Mouse (Mus musculus): Measurements from ENCODE around the gene Itgal. TPM values are rescaled to one million over a fixed set of nuclear protein-coding genes. Genes with fewer than 3 reads are reported as not detected.
A peak's percentile ranks its signal among the peaks of the same experiment; 100 is the strongest.

The Itgal gene
- polyA plus RNA-seq, 1 experiment from 2014 or later: 2.3 TPM

- 64% methylated on average over 10 of the region's 10 CpGs for WGBS
- no peak for ATAC-seq (ENCODE audit: borderline replicate concordance, extremely low read depth, low FRiP score, low TSS enrichment)
- H3K4me1 ChIP-seq: peaks cover 17% of the 10 kb centered on the region
- H3K27me3 ChIP-seq: no peaks in the 10 kb centered on the region
- H3K9ac ChIP-seq: no peak overlapping the region
- H3K4me3 ChIP-seq: no peak overlapping the region
- no peaks in the 10 kb centered on the region for H3K9me3 ChIP-seq
- 0 out of 2 replicates have a peak, but pooled peaks cover 2% of the 10 kb centered on the region for H3K36me3 ChIP-seq
- no peak overlapping the region for H3K4me2 ChIP-seq
- H3K27ac ChIP-seq: no peak overlapping the region
These were observed 33.7 kb upstream of the Itgal start for GRCm38 (mm10) chr7:127262218-127262961.

GRCm38 (mm10) chr7:127263526-127263925 is 32.5 kb upstream of the Itgal start:
- Histone ChIP-seq H3K27me3 (no peaks in the 10 kb centered on the region), H3K27ac (no peak overlapping the region), H3K9me3 (no peaks in the 10 kb centered on the region), H3K4me2 (no peak overlapping the region), H3K4me1 (peaks cover 17% of the 10 kb centered on the region), H3K36me3 (no peaks in the 10 kb centered on the region), H3K9ac (no peak overlapping the region), H3K4me3 (no peak overlapping the region)
- 97% methylated on average over 3 of the region's 3 CpGs for WGBS
- no peak for ATAC-seq (ENCODE audit: borderline replicate concordance, extremely low read depth, low FRiP score, low TSS enrichment)

- ATAC-seq (ENCODE audit: borderline replicate concordance, extremely low read depth, low FRiP score, low TSS enrichment): no peak
- 86% methylated on average over 2 of the region's 2 CpGs for WGBS
- H3K27ac ChIP-seq: no peak overlapping the region
These were observed 25.8 kb upstream of the Itgal start for GRCm38 (mm10) chr7:127270256-127270655.

GRCm38 (mm10) chr7:127270666-127271065 is 25.4 kb upstream of the Itgal start:
- Histone ChIP-seq H3K27ac (no peak overlapping the region), H3K27me3 (no peaks in the 10 kb centered on the region), H3K4me1 (peaks cover 16% of the 10 kb centered on the region), H3K4me3 (no peak overlapping the region), H3K9ac (no peak overlapping the region), H3K36me3 (peaks cover 23% of the 10 kb centered on the region; the same call in 1 of the 2 replicates), H3K4me2 (no peak overlapping the region), H3K9me3 (no peaks in the 10 kb centered on the region)
- ATAC-seq (ENCODE audit: borderline replicate concordance, extremely low read depth, low FRiP score, low TSS enrichment): no peak
- WGBS: 88% methylated on average over 5 of the region's 5 CpGs

More at GRCm38 (mm10) chr7:127270256-127270655, 25.8 kb upstream of the Itgal start:
- Histone ChIP-seq H3K9ac (no peak overlapping the region), H3K9me3 (no peaks in the 10 kb centered on the region), H3K27me3 (no peaks in the 10 kb centered on the region), H3K4me3 (no peak overlapping the region), H3K36me3 (peaks cover 23% of the 10 kb centered on the region; the same call in 1 of the 2 replicates), H3K4me2 (no peak overlapping the region), H3K4me1 (peaks cover 16% of the 10 kb centered on the region)

GRCm38 (mm10) chr7:127271093-127271492 is 25.0 kb upstream of the Itgal start:
- H3K9ac ChIP-seq: no peak overlapping the region
- WGBS: 90% methylated on average over 4 of the region's 4 CpGs
- no peak for ATAC-seq (ENCODE audit: borderline replicate concordance, extremely low read depth, low FRiP score, low TSS enrichment)
- H3K27ac ChIP-seq: no peak overlapping the region
- H3K27me3 ChIP-seq: no peaks in the 10 kb centered on the region
- peaks cover 23% of the 10 kb centered on the region; the same call in 1 of the 2 replicates for H3K36me3 ChIP-seq
- no peak overlapping the region for H3K4me3 ChIP-seq
- H3K4me2 ChIP-seq: no peak overlapping the region
- no peaks in the 10 kb centered on the region for H3K9me3 ChIP-seq
- peaks cover 16% of the 10 kb centered on the region for H3K4me1 ChIP-seq

GRCm38 (mm10) chr7:127272566-127272965 is 23.5 kb upstream of the Itgal start:
- Histone ChIP-seq H3K4me2 (peak overlapping the region; percentile 89), H3K36me3 (peaks cover 23% of the 10 kb centered on the region; the same call in 1 of the 2 replicates), H3K4me1 (peaks cover 16% of the 10 kb centered on the region), H3K27me3 (no peaks in the 10 kb centered on the region), H3K9ac (no peak overlapping the region), H3K9me3 (no peaks in the 10 kb centered on the region), H3K4me3 (peak overlapping the region; percentile 89; the same call in 1 of the 2 replicates), H3K27ac (no peak overlapping the region)
- 95% methylated on average over 15 of the region's 15 CpGs for WGBS
- ATAC-seq (ENCODE audit: borderline replicate concordance, extremely low read depth, low FRiP score, low TSS enrichment): no peak

- Histone ChIP-seq H3K27ac (peak overlapping the region; percentile 88), H3K27me3 (no peaks in the 10 kb centered on the region), H3K36me3 (peaks cover 23% of the 10 kb centered on the region; the same call in 1 of the 2 replicates), H3K4me3 (peak overlapping the region; percentile 89), H3K9me3 (no peaks in the 10 kb centered on the region), H3K4me1 (peaks cover 16% of the 10 kb centered on the region), H3K4me2 (peak overlapping the region; percentile 89), H3K9ac (peak overlapping the region; percentile 90)
- peak; percentile 68 for ATAC-seq (ENCODE audit: borderline replicate concordance, extremely low read depth, low FRiP score, low TSS enrichment)
- 12% methylated on average over 50 of the region's 50 CpGs for WGBS
These were observed 22.7 kb upstream of the Itgal start for GRCm38 (mm10) chr7:127273118-127273923.

GRCm38 (mm10) chr7:127273925-127274789 is 21.9 kb upstream of the Itgal start, which contains the start of gene Sephs2:
Gene Sephs2, minus strand, starts transcription at chr7:127274055.
- WGBS: 1% methylated on average over 39 of the region's 39 CpGs
- no peaks in the 10 kb centered on the region for H3K27me3 ChIP-seq
- H3K27ac ChIP-seq: peak within 1 kb of the TSS; percentile 88
- peaks cover 20% of the 10 kb centered on the region; the same call in 1 of the 2 replicates for H3K36me3 ChIP-seq
- peak within 1 kb of the TSS; percentile 89 for H3K4me3 ChIP-seq
- H3K9ac ChIP-seq: peak within 1 kb of the TSS; percentile 90
- H3K9me3 ChIP-seq: no peaks in the 10 kb centered on the region
- peak within 1 kb of the TSS; percentile 89 for H3K4me2 ChIP-seq
- peaks cover 16% of the 10 kb centered on the region for H3K4me1 ChIP-seq
- peak; percentile 91 for ATAC-seq (ENCODE audit: borderline replicate concordance, extremely low read depth, low FRiP score, low TSS enrichment)

- Histone ChIP-seq H3K36me3 (peaks cover 6% of the 10 kb centered on the region; the same call in 1 of the 2 replicates), H3K9ac (no peak overlapping the region), H3K9me3 (no peaks in the 10 kb centered on the region), H3K4me2 (no peak overlapping the region), H3K4me1 (peaks cover 16% of the 10 kb centered on the region), H3K27ac (no peak overlapping the region), H3K4me3 (no peak overlapping the region), H3K27me3 (no peaks in the 10 kb centered on the region)
- WGBS: 44% methylated on average over 5 of the region's 5 CpGs
- no peak for ATAC-seq (ENCODE audit: borderline replicate concordance, extremely low read depth, low FRiP score, low TSS enrichment)
These were observed 19.5 kb upstream of the Itgal start for GRCm38 (mm10) chr7:127276519-127276961.

- Histone ChIP-seq H3K4me1 (peaks cover 4% of the 10 kb centered on the region; the same call in 1 of the 2 replicates), H3K36me3 (no peaks in the 10 kb centered on the region), H3K4me3 (no peak overlapping the region), H3K4me2 (no peak overlapping the region), H3K9ac (no peak overlapping the region), H3K9me3 (no peaks in the 10 kb centered on the region), H3K27me3 (no peaks in the 10 kb centered on the region), H3K27ac (no peak overlapping the region)
- ATAC-seq (ENCODE audit: borderline replicate concordance, extremely low read depth, low FRiP score, low TSS enrichment): no peak
- 18% methylated on average over 8 of the region's 8 CpGs for WGBS
These were observed 17.7 kb upstream of the Itgal start for GRCm38 (mm10) chr7:127278311-127278710.

- H3K9ac ChIP-seq: no peak overlapping the region
- no peaks in the 10 kb centered on the region for H3K4me1 ChIP-seq
- no peak for ATAC-seq (ENCODE audit: borderline replicate concordance, extremely low read depth, low FRiP score, low TSS enrichment)
- WGBS: 33% methylated on average over 3 of the region's 3 CpGs
- no peak overlapping the region for H3K27ac ChIP-seq
- H3K4me2 ChIP-seq: no peak overlapping the region
- H3K27me3 ChIP-seq: no peaks in the 10 kb centered on the region
- no peaks in the 10 kb centered on the region for H3K9me3 ChIP-seq
- H3K4me3 ChIP-seq: no peak overlapping the region
- no peaks in the 10 kb centered on the region for H3K36me3 ChIP-seq
These were observed 16.0 kb upstream of the Itgal start for GRCm38 (mm10) chr7:127280092-127280491.
